Mouse (Mus musculus): ENCODE data around the gene Tktl2. TPM values are rescaled to one million over a fixed set of nuclear protein-coding genes. Genes with fewer than 3 reads are reported as not detected.

Tktl2 gene
- not detected for total RNA-seq (2023)

GRCm38 (mm10) chr8:66511537-66511936 lies at the start of gene Tktl2:
Gene Tktl2, plus strand, starts transcription at chr8:66511756.

GRCm38 (mm10) chr8:66486084-66486763 lies 25.3 kb upstream of the Tktl2 start, which contains the start of gene Tma16:
Gene Tma16, minus strand, starts transcription at chr8:66486530.

Other genes starting within 250 kb of the Tktl2 start
- gene Tma16, start 25.2 kb upstream of the Tktl2 start, total RNA-seq (2023), result 22.7 TPM
- gene Npy5r, start 176.4 kb downstream of the Tktl2 start, total RNA-seq (2023), result not detected
- gene Npy1r, start 185.4 kb downstream of the Tktl2 start, total RNA-seq (2023), result not detected

All from CD8-positive naive resting alpha-beta T cell, adult 57 days (primary cell).